Mouse (Mus musculus): ENCODE data around the gene Plod3. TPM values are rescaled to one million over a fixed set of nuclear protein-coding genes. Genes with fewer than 3 reads are reported as not detected.
"Not testable (repeated sequence)": the region's sequence is repeated elsewhere in the genome, so short reads cannot be mapped to it uniquely, and the experiment has no call there.

The Plod3 gene
- polyA plus RNA-seq, 1 experiment from 2014 or later: 37.9 TPM

DNA sequence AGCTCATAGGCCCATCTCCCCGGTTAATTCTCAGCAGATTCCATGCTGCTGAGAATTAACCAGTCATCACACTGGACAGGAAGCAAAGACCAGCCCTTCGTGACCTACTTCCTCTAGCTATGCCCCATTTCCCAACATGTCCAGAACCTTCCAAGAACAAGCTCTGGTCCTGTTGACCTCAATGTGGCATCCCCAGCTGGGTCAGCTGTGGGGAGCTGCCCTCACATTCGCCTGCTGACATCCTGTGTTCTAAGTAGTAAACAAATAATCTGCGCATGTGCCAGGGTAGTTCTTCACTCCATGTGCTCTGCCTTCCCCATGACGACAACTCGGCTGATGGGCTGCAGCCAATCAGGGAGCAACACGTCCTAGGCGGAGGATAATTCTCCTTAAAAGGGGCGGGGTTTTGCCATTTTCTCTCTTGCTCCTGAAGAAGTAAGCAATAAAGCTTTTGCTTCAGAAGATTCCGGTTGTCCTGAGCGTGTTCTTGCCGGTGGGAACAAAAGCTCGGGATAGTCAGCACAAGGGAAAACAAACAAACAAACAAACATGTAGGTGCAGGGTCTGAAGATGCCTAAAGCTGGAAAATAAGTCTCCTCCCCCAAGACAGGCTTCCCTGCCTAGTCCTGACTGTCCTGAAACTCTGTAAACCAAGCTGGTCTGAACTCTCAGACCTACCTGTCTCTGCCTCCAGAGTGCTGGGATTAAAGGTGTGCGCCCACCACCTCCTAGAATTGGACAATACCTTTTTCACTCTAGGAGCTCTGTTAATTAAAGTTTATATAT lies 37.1 kb upstream of the Plod3 start:
- H3K4me3 ChIP-seq (ENCODE audit: low read depth, low read length); H3K27me3 ChIP-seq (ENCODE audit: control insufficient read depth, insufficient read depth, low read depth, low read length); H3K9me3 ChIP-seq (replicated peaks; ENCODE audit: control insufficient read depth, low read length, poor library complexity, severe bottlenecking); ATAC-seq; H3K4me2 ChIP-seq (ENCODE audit: low read length); H3K9ac ChIP-seq (ENCODE audit: low read depth, low read length); H3K36me3 ChIP-seq (ENCODE audit: control insufficient read depth, insufficient read depth, low read length); H3K27ac ChIP-seq (ENCODE audit: low read length); H3K4me1 ChIP-seq (ENCODE audit: control insufficient read depth, insufficient read depth, low read length): not testable (repeated sequence)
- WGBS: 83% methylated on average over 14 of the region's 14 CpGs

DNA sequence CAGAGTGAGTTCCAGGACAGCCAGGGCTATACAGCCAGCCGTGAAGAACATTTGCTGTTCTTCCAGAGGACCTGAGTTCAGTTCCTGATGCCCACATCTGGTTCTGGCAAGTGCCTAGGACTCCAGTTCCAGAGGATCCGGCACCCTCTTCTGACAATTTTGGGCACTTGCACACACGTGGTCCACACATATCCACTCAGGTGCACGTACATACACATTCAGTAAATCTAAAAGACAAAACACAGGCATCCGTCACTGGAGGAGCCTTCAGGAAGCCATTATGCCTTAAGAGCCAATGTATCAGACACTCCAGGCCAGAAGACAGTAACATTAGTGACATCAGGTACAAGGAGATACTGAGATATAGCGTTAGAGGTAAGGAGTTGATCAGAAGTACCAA lies 36.3 kb upstream of the Plod3 start:
- H3K4me1 ChIP-seq (ENCODE audit: control insufficient read depth, insufficient read depth, low read length): peaks cover 17% of the 10 kb centered on the region
- no peak overlapping the region for H3K27ac ChIP-seq (ENCODE audit: low read length)
- H3K4me3 ChIP-seq (ENCODE audit: low read depth, low read length): no peak overlapping the region
- no peak for ATAC-seq
- H3K9ac ChIP-seq (ENCODE audit: low read depth, low read length): no peak overlapping the region
- H3K27me3 ChIP-seq (ENCODE audit: control insufficient read depth, insufficient read depth, low read depth, low read length): no peaks in the 10 kb centered on the region; the same call in 1 of the 2 replicates
- H3K9me3 ChIP-seq (replicated peaks; ENCODE audit: control insufficient read depth, low read length, poor library complexity, severe bottlenecking): no peaks in the 10 kb centered on the region
- 90% methylated on average over 6 of the region's 6 CpGs for WGBS
- H3K4me2 ChIP-seq (ENCODE audit: low read length): no peak overlapping the region
- H3K36me3 ChIP-seq (ENCODE audit: control insufficient read depth, insufficient read depth, low read length): no peaks in the 10 kb centered on the region

DNA sequence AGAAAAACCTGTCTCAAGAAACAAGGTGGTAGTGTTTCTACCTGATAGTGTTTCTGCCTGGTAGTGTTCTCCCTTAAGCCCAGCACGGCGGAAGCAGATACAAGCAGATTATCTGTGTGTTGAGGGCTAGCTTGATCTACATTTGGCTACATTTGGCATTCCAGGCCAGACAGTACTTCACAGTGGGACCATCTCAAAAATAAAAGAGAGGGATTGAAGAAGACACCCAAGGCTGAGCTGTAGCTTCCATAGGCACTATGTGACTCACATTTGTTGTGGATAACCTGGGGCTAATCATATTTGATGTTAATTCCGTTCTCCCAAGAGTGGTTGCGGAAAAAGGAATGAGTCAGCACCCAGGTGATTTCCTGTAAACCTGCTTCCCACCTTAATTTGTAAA lies 34.7 kb upstream of the Plod3 start:
- Histone ChIP-seq H3K27me3 (ENCODE audit: control insufficient read depth, insufficient read depth, low read depth, low read length) (no peaks in the 10 kb centered on the region; the same call in 1 of the 2 replicates), H3K9ac (ENCODE audit: low read depth, low read length) (no peak overlapping the region), H3K4me1 (ENCODE audit: control insufficient read depth, insufficient read depth, low read length) (peaks cover 20% of the 10 kb centered on the region), H3K4me2 (ENCODE audit: low read length) (no peak overlapping the region), H3K27ac (ENCODE audit: low read length) (no peak overlapping the region), H3K36me3 (ENCODE audit: control insufficient read depth, insufficient read depth, low read length) (no peaks in the 10 kb centered on the region; the same call in 1 of the 2 replicates), H3K4me3 (ENCODE audit: low read depth, low read length) (no peak overlapping the region), H3K9me3 (replicated peaks; ENCODE audit: control insufficient read depth, low read length, poor library complexity, severe bottlenecking) (no peaks in the 10 kb centered on the region)
- 77% methylated on average over 4 of the region's 4 CpGs for WGBS
- ATAC-seq: no peak

DNA sequence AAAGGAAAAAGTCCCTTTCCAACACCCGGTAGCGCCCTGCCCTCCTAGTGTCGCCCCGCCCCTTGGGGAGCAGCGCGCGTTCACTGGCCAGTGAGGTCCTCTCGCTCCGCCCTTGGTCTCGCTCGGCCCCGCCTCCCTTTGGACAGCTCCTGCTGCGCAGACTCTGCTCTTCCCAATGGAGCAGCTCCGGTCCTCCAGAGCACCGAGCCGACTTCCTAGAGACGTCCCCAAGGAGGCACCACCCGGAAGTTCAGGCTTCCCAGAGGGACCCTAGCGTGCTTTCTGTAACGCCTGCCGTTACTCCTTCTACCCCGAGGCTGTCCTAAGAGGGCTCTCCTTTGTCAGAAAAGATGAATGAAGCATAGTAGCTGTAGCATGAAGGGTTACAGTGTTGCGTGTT lies 33.8 kb upstream of the Plod3 start, which contains the start of gene Fis1:
TSS of gene Fis1 (plus strand) at position 261 of the 400 bp plus-strand sequence.
- 0% methylated on average over 23 of the region's 23 CpGs for WGBS
- H3K9me3 ChIP-seq (replicated peaks; ENCODE audit: control insufficient read depth, low read length, poor library complexity, severe bottlenecking): no peaks in the 10 kb centered on the region
- H3K4me2 ChIP-seq (ENCODE audit: low read length): peak within 1 kb of the TSS; percentile 66
- peak within 1 kb of the TSS; percentile 47 for H3K4me3 ChIP-seq (ENCODE audit: low read depth, low read length)
- ATAC-seq: peak; percentile 99
- peak within 1 kb of the TSS; percentile 80 for H3K9ac ChIP-seq (ENCODE audit: low read depth, low read length)
- peak within 1 kb of the TSS; percentile 59 for H3K27ac ChIP-seq (ENCODE audit: low read length)
- peaks cover 20% of the 10 kb centered on the region for H3K4me1 ChIP-seq (ENCODE audit: control insufficient read depth, insufficient read depth, low read length)
- no peaks in the 10 kb centered on the region; the same call in 1 of the 2 replicates for H3K27me3 ChIP-seq (ENCODE audit: control insufficient read depth, insufficient read depth, low read depth, low read length)
- H3K36me3 ChIP-seq (ENCODE audit: control insufficient read depth, insufficient read depth, low read length): no peaks in the 10 kb centered on the region; the same call in 1 of the 2 replicates

DNA sequence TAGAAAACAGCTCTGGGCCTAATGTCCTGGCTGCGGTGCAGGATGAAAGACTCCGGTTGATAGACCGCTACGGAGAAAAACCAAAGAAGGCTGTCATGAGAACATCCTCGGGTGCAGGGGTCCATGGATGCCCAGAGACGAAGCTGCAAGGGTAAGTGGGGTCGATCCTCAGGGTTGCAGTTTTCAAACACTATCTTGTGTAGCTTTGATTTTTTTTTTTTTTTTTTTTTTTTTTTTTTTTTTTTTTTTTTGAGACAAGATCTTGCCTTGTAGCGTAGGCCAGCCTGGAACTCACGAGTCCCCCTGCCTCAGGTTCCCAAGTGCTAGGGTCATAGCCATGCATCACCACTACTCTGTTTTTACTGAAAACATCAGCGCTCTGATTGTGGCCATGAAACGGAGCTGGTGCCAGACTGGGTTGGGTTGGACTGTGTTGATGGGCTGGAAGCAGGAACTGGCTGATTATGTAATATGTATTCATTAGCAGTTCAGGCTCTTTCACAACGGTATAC lies 33.3 kb upstream of the Plod3 start:
- Histone ChIP-seq H3K27ac (ENCODE audit: low read length) (peak overlapping the region; percentile 59), H3K4me2 (ENCODE audit: low read length) (peak overlapping the region; percentile 66), H3K9ac (ENCODE audit: low read depth, low read length) (peak overlapping the region; percentile 80), H3K4me3 (ENCODE audit: low read depth, low read length) (peak overlapping the region; percentile 47), H3K9me3 (replicated peaks; ENCODE audit: control insufficient read depth, low read length, poor library complexity, severe bottlenecking) (no peaks in the 10 kb centered on the region), H3K4me1 (ENCODE audit: control insufficient read depth, insufficient read depth, low read length) (peaks cover 20% of the 10 kb centered on the region), H3K36me3 (ENCODE audit: control insufficient read depth, insufficient read depth, low read length) (no peaks in the 10 kb centered on the region; the same call in 1 of the 2 replicates), H3K27me3 (ENCODE audit: control insufficient read depth, insufficient read depth, low read depth, low read length) (no peaks in the 10 kb centered on the region; the same call in 1 of the 2 replicates)
- WGBS: 2% methylated on average over 12 of the region's 12 CpGs
- 0 out of 2 replicates have a peak, but pooled peaks have one; percentile 12 for ATAC-seq

DNA sequence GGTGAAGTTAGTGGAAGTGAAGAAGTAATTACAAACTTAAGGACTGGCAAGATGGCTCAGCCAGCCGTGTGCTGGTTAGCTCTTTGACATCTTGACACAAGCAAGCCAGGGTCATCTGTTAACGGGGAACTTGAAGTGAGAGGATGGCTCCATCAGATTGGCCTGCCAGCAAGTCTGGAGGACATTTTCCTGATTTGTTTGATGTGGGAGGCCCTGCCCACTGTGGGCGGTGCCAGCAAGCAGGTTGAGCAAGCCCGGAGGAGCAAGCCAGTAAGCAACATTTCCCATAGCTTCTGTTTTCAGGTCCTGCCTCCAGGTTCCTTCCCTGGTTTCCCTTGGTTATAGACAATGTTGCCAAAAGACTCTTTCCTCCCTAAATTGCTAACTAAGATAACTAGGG lies 31.2 kb upstream of the Plod3 start:
- Histone ChIP-seq H3K27me3 (ENCODE audit: control insufficient read depth, insufficient read depth, low read depth, low read length) (no peaks in the 10 kb centered on the region; the same call in 1 of the 2 replicates), H3K4me1 (ENCODE audit: control insufficient read depth, insufficient read depth, low read length) (peaks cover 20% of the 10 kb centered on the region)

DNA sequence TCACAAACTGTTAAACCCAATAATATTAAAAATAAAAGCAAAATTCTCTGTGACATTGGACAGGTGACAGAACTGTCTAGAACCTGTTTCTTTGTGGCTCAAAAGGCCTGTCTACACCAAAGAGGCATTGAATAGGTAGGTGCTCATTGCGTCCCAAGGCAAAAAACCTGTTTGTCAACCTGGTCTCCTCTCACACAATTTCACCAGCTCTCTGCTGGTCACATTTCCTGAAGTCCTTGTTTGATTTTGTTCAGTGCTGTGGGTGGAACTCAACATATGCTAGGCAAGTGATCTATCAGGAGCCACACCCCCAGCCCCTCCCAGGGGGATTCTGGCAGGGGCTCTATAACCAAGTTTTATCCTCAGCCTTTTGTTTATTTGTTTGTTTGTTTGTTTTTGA lies 29.6 kb upstream of the Plod3 start:
- whole genome bisulfite sequencing: 96% methylated on average over 1 of the region's 1 CpGs
- no peak for ATAC-seq
- no peak overlapping the region for H3K4me2 ChIP-seq (ENCODE audit: low read length)

More for the DNA sequence above, 31.2 kb upstream of the Plod3 start:
- Histone ChIP-seq H3K9ac (ENCODE audit: low read depth, low read length) (no peak overlapping the region), H3K9me3 (replicated peaks; ENCODE audit: control insufficient read depth, low read length, poor library complexity, severe bottlenecking) (no peaks in the 10 kb centered on the region), H3K36me3 (ENCODE audit: control insufficient read depth, insufficient read depth, low read length) (no peaks in the 10 kb centered on the region; the same call in 1 of the 2 replicates), H3K4me2 (ENCODE audit: low read length) (no peak overlapping the region), H3K4me3 (ENCODE audit: low read depth, low read length) (no peak overlapping the region), H3K27ac (ENCODE audit: low read length) (no peak overlapping the region)
- no peak for ATAC-seq
- 90% methylated on average over 4 of the region's 4 CpGs for WGBS

DNA sequence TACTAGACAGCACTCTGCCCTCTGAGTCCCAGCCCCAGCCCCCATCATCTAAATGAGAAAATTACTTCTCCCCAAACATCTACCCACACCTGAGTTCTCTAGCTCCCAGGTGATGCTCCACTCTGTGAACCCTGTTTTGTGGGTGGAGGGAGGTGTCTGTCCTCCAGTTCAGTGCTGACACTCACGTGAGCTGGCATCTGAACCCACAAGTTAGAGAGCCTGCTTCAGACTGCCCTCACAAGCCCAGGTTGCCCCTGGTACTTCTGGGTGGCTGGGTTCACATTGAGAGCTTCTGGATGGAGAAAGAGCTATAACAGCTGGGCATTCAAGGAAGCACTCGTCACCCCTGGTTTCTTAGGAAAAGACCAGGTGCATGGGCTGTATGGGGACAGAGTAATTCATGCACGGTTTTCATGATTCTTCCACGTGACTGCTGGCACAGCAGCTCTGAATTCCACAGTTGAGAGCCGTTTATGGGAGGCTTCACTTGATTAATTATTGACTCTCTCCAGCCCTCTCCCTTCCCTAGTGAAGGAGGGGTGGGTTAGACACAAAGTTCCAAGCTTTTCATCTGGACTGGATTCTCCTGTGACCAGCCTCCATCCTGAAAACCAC lies 27.7 kb upstream of the Plod3 start:
- no peak overlapping the region for H3K27ac ChIP-seq (ENCODE audit: low read length)
- H3K9me3 ChIP-seq (replicated peaks; ENCODE audit: control insufficient read depth, low read length, poor library complexity, severe bottlenecking): no peaks in the 10 kb centered on the region
- H3K4me1 ChIP-seq (ENCODE audit: control insufficient read depth, insufficient read depth, low read length): peaks cover 28% of the 10 kb centered on the region
- no peak for ATAC-seq
- no peaks in the 10 kb centered on the region for H3K27me3 ChIP-seq (ENCODE audit: control insufficient read depth, insufficient read depth, low read depth, low read length)
- H3K4me2 ChIP-seq (ENCODE audit: low read length): no peak overlapping the region
- H3K4me3 ChIP-seq (ENCODE audit: low read depth, low read length): no peak overlapping the region
- H3K36me3 ChIP-seq (ENCODE audit: control insufficient read depth, insufficient read depth, low read length): peaks cover under 1% of the 10 kb centered on the region
- no peak overlapping the region for H3K9ac ChIP-seq (ENCODE audit: low read depth, low read length)
- 74% methylated on average over 5 of the region's 5 CpGs for WGBS

More for the DNA sequence above, 29.6 kb upstream of the Plod3 start:
- no peak overlapping the region for H3K9ac ChIP-seq (ENCODE audit: low read depth, low read length)
- no peaks in the 10 kb centered on the region for H3K9me3 ChIP-seq (replicated peaks; ENCODE audit: control insufficient read depth, low read length, poor library complexity, severe bottlenecking)
- H3K36me3 ChIP-seq (ENCODE audit: control insufficient read depth, insufficient read depth, low read length): no peaks in the 10 kb centered on the region; the same call in 1 of the 2 replicates
- H3K27ac ChIP-seq (ENCODE audit: low read length): no peak overlapping the region
- H3K27me3 ChIP-seq (ENCODE audit: control insufficient read depth, insufficient read depth, low read depth, low read length): no peaks in the 10 kb centered on the region
- no peak overlapping the region for H3K4me3 ChIP-seq (ENCODE audit: low read depth, low read length)
- H3K4me1 ChIP-seq (ENCODE audit: control insufficient read depth, insufficient read depth, low read length): peaks cover 25% of the 10 kb centered on the region

DNA sequence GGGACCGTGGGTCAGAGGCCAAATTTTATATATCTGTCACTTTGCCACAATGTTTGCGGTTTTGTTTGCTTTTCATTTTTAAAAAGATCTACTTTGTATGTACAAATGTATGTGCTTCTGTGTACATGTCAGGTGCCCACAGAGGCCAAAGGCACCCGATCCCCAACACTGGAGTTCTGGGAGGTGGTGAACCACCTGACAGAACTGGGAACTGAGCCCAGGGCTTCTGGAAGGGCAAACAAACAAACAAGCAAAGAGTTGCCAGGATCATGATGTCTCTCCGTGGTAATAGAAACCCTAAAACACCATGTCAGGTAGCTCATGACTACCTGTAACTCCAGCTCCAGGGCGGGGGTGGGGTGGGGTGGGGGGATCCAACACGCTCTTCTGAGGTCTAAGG lies 26.8 kb upstream of the Plod3 start:
- no peak for ATAC-seq
- peaks cover 3% of the 10 kb centered on the region for H3K36me3 ChIP-seq (ENCODE audit: control insufficient read depth, insufficient read depth, low read length)
- H3K27me3 ChIP-seq (ENCODE audit: control insufficient read depth, insufficient read depth, low read depth, low read length): no peaks in the 10 kb centered on the region
- no peak overlapping the region for H3K4me3 ChIP-seq (ENCODE audit: low read depth, low read length)
- no peak overlapping the region for H3K4me2 ChIP-seq (ENCODE audit: low read length)
- H3K9ac ChIP-seq (ENCODE audit: low read depth, low read length): no peak overlapping the region
- H3K27ac ChIP-seq (ENCODE audit: low read length): no peak overlapping the region
- H3K9me3 ChIP-seq (replicated peaks; ENCODE audit: control insufficient read depth, low read length, poor library complexity, severe bottlenecking): no peaks in the 10 kb centered on the region
- WGBS: 94% methylated on average over 6 of the region's 6 CpGs
- peaks cover 19% of the 10 kb centered on the region for H3K4me1 ChIP-seq (ENCODE audit: control insufficient read depth, insufficient read depth, low read length)
